Mouse (Mus musculus): ENCODE data around the gene Homez.

- TF ChIP-seq GATA1 (IDR thresholded peaks at IDR 0.05; ENCODE audit: borderline replicate concordance, low read length) (no peak), FLI1 (IDR thresholded peaks at IDR 0.05; ENCODE audit: low read length) (no peak)
Measured at GRCm38 (mm10) chr14:54894296-54895151, 23.8 kb upstream of the Homez start.
